Mouse (Mus musculus) brain, adult 2 months (tissue): ENCODE data around the gene Chrm3.

Source experiments
- DNase-seq: peaks from one replicate; pipeline ENCODE4 v3.0.0; 2011; ENCODE audit warnings: low read depth, low spot score

Gene Chrm3

GRCm38 (mm10) chr13:9897231-9897630, 463.4 kb downstream of the Chrm3 start:
- no peak for DNase-seq

GRCm38 (mm10) chr13:9895045-9895625, 465.5 kb downstream of the Chrm3 start:
- no peak for DNase-seq

- peak; percentile 42 for DNase-seq
Measured at GRCm38 (mm10) chr13:9891088-9891487, 469.6 kb downstream of the Chrm3 start.

- DNase-seq, result peak; percentile 42
Measured at GRCm38 (mm10) chr13:9890460-9890859, 470.2 kb downstream of the Chrm3 start.

GRCm38 (mm10) chr13:9889954-9890353, 470.7 kb downstream of the Chrm3 start:
- no peak for DNase-seq

- DNase-seq, result no peak
Measured at GRCm38 (mm10) chr13:9888284-9888683, 472.4 kb downstream of the Chrm3 start.

GRCm38 (mm10) chr13:9887261-9887660, 473.4 kb downstream of the Chrm3 start:
- DNase-seq, result no peak

- no peak for DNase-seq
Measured at GRCm38 (mm10) chr13:9886465-9887135, 474.0 kb downstream of the Chrm3 start.

GRCm38 (mm10) chr13:9882362-9883282, 478.0 kb downstream of the Chrm3 start:
- peak; percentile 90 for DNase-seq

- no peak for DNase-seq
Measured at GRCm38 (mm10) chr13:9881930-9882329, 478.7 kb downstream of the Chrm3 start.

GRCm38 (mm10) chr13:9880401-9880800, 480.2 kb downstream of the Chrm3 start:
- DNase-seq, result no peak

- DNase-seq, result no peak
Measured at GRCm38 (mm10) chr13:9878596-9879010, 482.0 kb downstream of the Chrm3 start.

GRCm38 (mm10) chr13:9873377-9873776, 487.3 kb downstream of the Chrm3 start:
- no peak for DNase-seq

- DNase-seq, result no peak
Measured at GRCm38 (mm10) chr13:9866161-9866560, 494.5 kb downstream of the Chrm3 start.

- DNase-seq, result no peak
Measured at GRCm38 (mm10) chr13:9847515-9847914, 513.1 kb downstream of the Chrm3 start.

- DNase-seq, result peak; percentile 75
Measured at GRCm38 (mm10) chr13:9846543-9847434, 513.9 kb downstream of the Chrm3 start.

GRCm38 (mm10) chr13:9834146-9834679, 526.4 kb downstream of the Chrm3 start:
- DNase-seq, result peak; percentile 82

GRCm38 (mm10) chr13:9826227-9826626, 534.4 kb downstream of the Chrm3 start:
- DNase-seq, result peak; percentile 8
